18 mouse cellular contexts compared by ENCODE assay signal in genomic region chr7:136953251-136953650, GRCm38 (mm10). TPM values are rescaled to one million over a fixed set of nuclear protein-coding genes. Genes with fewer than 3 reads are reported as not detected.
DNase-seq lines count a peak whose midpoint lies in the region; ATAC-seq lines count a peak whose summit lies in the region.
"Had no signal": no experiment of that assay in that cellular context is flagged by ENCODE, and none has a peak within 500 bp of the region (broad histone marks: within the 10 kb centered on the region; RNA-seq: fewer than 3 reads in every experiment).

No protein-coding gene starts in this region.

- H3K4me2 ChIP-seq in kidney, embryonic 14.5 days (replicated peaks; ENCODE audit: low read depth, low read length): no peak overlapping the region
- no peak overlapping the region for H3K4me2 ChIP-seq in neural tube, embryonic 12.5 days (replicated peaks)
- H3K4me2 ChIP-seq in neural tube, embryonic 15.5 days: no peak overlapping the region
- H3K4me2 ChIP-seq in intestine, embryonic 15.5 days (replicated peaks): no peak overlapping the region
- H3K4me2 ChIP-seq in forebrain, embryonic 11.5 days (ENCODE audit: low read depth, low read length, severe bottlenecking): no peak overlapping the region
- H3K4me2 ChIP-seq: liver, embryonic 12.5 days; lung, embryonic 15.5 days had no signal

- no peak overlapping the region for H3K9ac ChIP-seq in kidney, embryonic 14.5 days (ENCODE audit: low read depth, low read length)
- H3K9ac ChIP-seq in neural tube, embryonic 12.5 days: no peak overlapping the region
- H3K9ac ChIP-seq in neural tube, embryonic 15.5 days (replicated peaks): no peak overlapping the region
- no peak overlapping the region for H3K9ac ChIP-seq in intestine, embryonic 15.5 days
- H3K9ac ChIP-seq in forebrain, embryonic 11.5 days (ENCODE audit: low read length): no peak overlapping the region
- H3K9ac ChIP-seq: forebrain, postnatal 0 days; liver, embryonic 12.5 days; lung, embryonic 15.5 days had no signal

- no peak overlapping the region for H3K4me3 ChIP-seq in kidney, embryonic 14.5 days (ENCODE audit: low read length)
- no peak overlapping the region for H3K4me3 ChIP-seq in neural tube, embryonic 12.5 days
- H3K4me3 ChIP-seq in neural tube, embryonic 15.5 days (replicated peaks): no peak overlapping the region
- no peak overlapping the region for H3K4me3 ChIP-seq in intestine, embryonic 15.5 days (replicated peaks)
- no peak overlapping the region for H3K4me3 ChIP-seq in forebrain, embryonic 11.5 days (ENCODE audit: low read depth, low read length)
- H3K4me3 ChIP-seq: erythroblast, embryonic 14.5 days; gastrocnemius, adult 2 months; liver, embryonic 12.5 days; lung, embryonic 15.5 days had no signal

- ATAC-seq in kidney, embryonic 14.5 days (ENCODE audit: low FRiP score, low TSS enrichment): peak; percentile 37; the same call in 1 of the 2 replicates
- ATAC-seq in neural tube, embryonic 12.5 days (ENCODE audit: low FRiP score, low read depth): 0 out of 2 replicates have a peak, but pooled peaks have one; percentile 41
- no peak for ATAC-seq in neural tube, embryonic 15.5 days (ENCODE audit: low FRiP score)
- peak; percentile 67 for ATAC-seq in intestine, embryonic 15.5 days
- no peak; the same call in 1 of the 2 replicates for ATAC-seq in forebrain, embryonic 11.5 days (replicated peaks; ENCODE audit: low FRiP score)
- ATAC-seq: forebrain, postnatal 0 days; liver, embryonic 12.5 days had no signal

- peaks cover 11% of the 10 kb centered on the region; the same call in 1 of the 2 replicates for H3K4me1 ChIP-seq in kidney, embryonic 14.5 days (ENCODE audit: control insufficient read depth, insufficient read depth, low read length)
- peaks cover 23% of the 10 kb centered on the region for H3K4me1 ChIP-seq in neural tube, embryonic 12.5 days
- H3K4me1 ChIP-seq in neural tube, embryonic 15.5 days: peaks cover 14% of the 10 kb centered on the region
- peaks cover 12% of the 10 kb centered on the region for H3K4me1 ChIP-seq in intestine, embryonic 15.5 days (replicated peaks)
- H3K4me1 ChIP-seq in forebrain, embryonic 11.5 days (replicated peaks; ENCODE audit: control insufficient read depth, insufficient read depth, low read length): peaks cover 5% of the 10 kb centered on the region; the same call in 1 of the 2 replicates
- H3K4me1 ChIP-seq: liver, embryonic 12.5 days; lung, embryonic 15.5 days had no signal

- H3K36me3 ChIP-seq in kidney, embryonic 14.5 days (ENCODE audit: control insufficient read depth, insufficient read depth, low read length): no peaks in the 10 kb centered on the region
- no peaks in the 10 kb centered on the region for H3K36me3 ChIP-seq in neural tube, embryonic 12.5 days
- H3K36me3 ChIP-seq in neural tube, embryonic 15.5 days: no peaks in the 10 kb centered on the region
- H3K36me3 ChIP-seq in intestine, embryonic 15.5 days: no peaks in the 10 kb centered on the region
- H3K36me3 ChIP-seq in forebrain, embryonic 11.5 days (ENCODE audit: control insufficient read depth, insufficient read depth, low read length): no peaks in the 10 kb centered on the region
- H3K36me3 ChIP-seq: liver, embryonic 12.5 days; lung, embryonic 15.5 days had no signal

- DNase-seq in kidney, postnatal 10 days: no peak
- DNase-seq in thymus, postnatal 14 days: peak; percentile 51
- no peak for DNase-seq in cerebellum, postnatal 10 days
- no peak for DNase-seq in forebrain, embryonic 11.5 days (ENCODE audit: low spot score)
- DNase-seq: adrenal gland, adult 2 months; cerebellum, adult 9-10 months; forebrain, postnatal 0 days; gastrocnemius, adult 2 months; heart, adult 11 months; left cerebral cortex, postnatal 4 days; right cerebral cortex, postnatal 4 days had no signal

- no peaks in the 10 kb centered on the region for H3K27me3 ChIP-seq in kidney, embryonic 14.5 days (ENCODE audit: control insufficient read depth, insufficient read depth, low read length)
- no peaks in the 10 kb centered on the region for H3K27me3 ChIP-seq in neural tube, embryonic 12.5 days (replicated peaks)
- no peaks in the 10 kb centered on the region for H3K27me3 ChIP-seq in neural tube, embryonic 15.5 days (replicated peaks)
- no peaks in the 10 kb centered on the region for H3K27me3 ChIP-seq in intestine, embryonic 15.5 days (replicated peaks)
- no peaks in the 10 kb centered on the region for H3K27me3 ChIP-seq in forebrain, embryonic 11.5 days (ENCODE audit: control insufficient read depth, insufficient read depth, low read length)
- H3K27me3 ChIP-seq: liver, embryonic 12.5 days had no signal

- H3K9me3 ChIP-seq in kidney, embryonic 14.5 days (ENCODE audit: control insufficient read depth, low read length): no peaks in the 10 kb centered on the region
- no peaks in the 10 kb centered on the region for H3K9me3 ChIP-seq in neural tube, embryonic 12.5 days
- no peaks in the 10 kb centered on the region for H3K9me3 ChIP-seq in neural tube, embryonic 15.5 days (replicated peaks)
- H3K9me3 ChIP-seq in intestine, embryonic 15.5 days: no peaks in the 10 kb centered on the region
- H3K9me3 ChIP-seq in forebrain, embryonic 11.5 days (ENCODE audit: control insufficient read depth, low read length): no peaks in the 10 kb centered on the region
- H3K9me3 ChIP-seq: liver, embryonic 12.5 days; lung, embryonic 15.5 days had no signal

- 34% methylated on average over 3 of the region's 3 CpGs for WGBS in kidney, embryonic 14.5 days
- WGBS in neural tube, embryonic 12.5 days: 31% methylated on average over 3 of the region's 3 CpGs
- 19% methylated on average over 3 of the region's 3 CpGs for WGBS in neural tube, embryonic 15.5 days
- 20% methylated on average over 3 of the region's 3 CpGs for WGBS in intestine, embryonic 15.5 days
- 44% methylated on average over 3 of the region's 3 CpGs for WGBS in forebrain, embryonic 11.5 days

- H3K27ac ChIP-seq in kidney, embryonic 14.5 days (ENCODE audit: low read depth, low read length): no peak overlapping the region; the same call in 1 of the 2 replicates
- no peak overlapping the region for H3K27ac ChIP-seq in neural tube, embryonic 12.5 days
- no peak overlapping the region for H3K27ac ChIP-seq in neural tube, embryonic 15.5 days (replicated peaks)
- H3K27ac ChIP-seq in intestine, embryonic 15.5 days: no peak overlapping the region
- no peak overlapping the region for H3K27ac ChIP-seq in forebrain, embryonic 11.5 days (ENCODE audit: low read depth, low read length)
- H3K27ac ChIP-seq: gastrocnemius, adult 2 months; liver, embryonic 12.5 days; lung, embryonic 15.5 days had no signal

RNA-seq across cellular contexts. Expression of gene Mgmt, which starts 58.8 kb away (rescaled TPM):
- 5.8 and 6.4 TPM in 2 replicates for polyA plus RNA-seq in kidney, embryonic 14.5 days (2014; fragmentation: Nextera tagmentation; extraction: Ambion mirVana)
- polyA plus RNA-seq in neural tube, embryonic 12.5 days (2016; fragmentation: Nextera tagmentation; extraction: Ambion mirVana): 2.6 and 2.7 TPM in 2 replicates
- 1.3 and 2.6 TPM in 2 replicates for polyA plus RNA-seq in neural tube, embryonic 15.5 days (2015; fragmentation: Nextera tagmentation; extraction: Ambion mirVana)
- polyA plus RNA-seq in intestine, embryonic 15.5 days (2015; fragmentation: Nextera tagmentation; extraction: Ambion mirVana): 5.2 and 6.2 TPM in 2 replicates
- polyA plus RNA-seq in forebrain, embryonic 11.5 days (2014; fragmentation: Nextera tagmentation; extraction: Ambion mirVana): 3.4 and 4.0 TPM in 2 replicates

Comparison
In these comparisons a context has a peak if more than half of its experiments do, and no peak if none do; other contexts are left out.
1. ATAC-seq: peak in kidney, embryonic 14.5 days (single experiment), neural tube, embryonic 12.5 days (single experiment) and intestine, embryonic 15.5 days (single experiment); none in neural tube, embryonic 15.5 days (single experiment) and forebrain, embryonic 11.5 days (single experiment).